Mouse (Mus musculus) megakaryocyte-erythroid progenitor cell, adult 5-6 weeks (primary cell): ENCODE results near the gene Ero1l. TPM values are rescaled to one million over a fixed set of nuclear protein-coding genes. Genes with fewer than 3 reads are reported as not detected.
A peak's percentile ranks its signal among the peaks of the same experiment; 100 is the strongest.

Experiments
- ATAC-seq: replicated peaks from 2 replicates; pipeline ENCODE4 v1.8.0; 2016; ENCODE audit warnings: mild to moderate bottlenecking, inconsistent platforms; ENCODE audit not compliant: severe bottlenecking, poor library complexity, low FRiP score, low TSS enrichment
- total RNA-seq, 2 experiments: library from RNA; stranded (forward) in 1 of 2; stranded (reverse) in 1 of 2; fragments of 200-1000, 215-1000 nt in 1 of 2; fragments of >200 nt in 1 of 2; fragmentation: Nextera tagmentation in 1 of 2; gene quantifications; 2 replicates each; pipeline ENCODE4 v1.2.3; 2014 to 2017

Ero1l gene
- total RNA-seq, 2 experiments from 2014 or later, result 29.7 to 30.3 TPM

- 0 out of 2 replicates have a peak, but pooled peaks have one; percentile 42 for ATAC-seq
Measured at GRCm38 (mm10) chr14:45307630-45308328, 10.8 kb downstream of the Ero1l start.

- ATAC-seq, result no peak
Measured at GRCm38 (mm10) chr14:45305852-45306251, 12.7 kb downstream of the Ero1l start.

- no peak for ATAC-seq
Measured at GRCm38 (mm10) chr14:45304389-45304788, 14.2 kb downstream of the Ero1l start.

GRCm38 (mm10) chr14:45303939-45304338, 14.6 kb downstream of the Ero1l start:
- no peak for ATAC-seq

- no peak for ATAC-seq
Measured at GRCm38 (mm10) chr14:45291608-45292007, 27.0 kb downstream of the Ero1l start.

GRCm38 (mm10) chr14:45282066-45282465, 36.5 kb downstream of the Ero1l start:
- ATAC-seq, result no peak

GRCm38 (mm10) chr14:45275816-45276215, 42.8 kb downstream of the Ero1l start:
- no peak for ATAC-seq

- ATAC-seq, result no peak
Measured at GRCm38 (mm10) chr14:45263831-45264592, 54.6 kb downstream of the Ero1l start.

- ATAC-seq, result no peak
Measured at GRCm38 (mm10) chr14:45251548-45252076, 67.0 kb downstream of the Ero1l start.

GRCm38 (mm10) chr14:45241613-45242012, 77.0 kb downstream of the Ero1l start:
- no peak for ATAC-seq

GRCm38 (mm10) chr14:45239042-45239441, 79.5 kb downstream of the Ero1l start:
- ATAC-seq, result no peak

Other genes with a start within 250 kb of the Ero1l start
- gene Gpr137c, start 99.1 kb downstream of the Ero1l start, total RNA-seq (2014; fragmentation: Nextera tagmentation), result 0.67 and 0.90 TPM in 2 replicates
- gene Gpr137c, start 99.1 kb downstream of the Ero1l start, total RNA-seq (2017), result 0.50 and 2.8 TPM in 2 replicates
- 1.4 and 2.4 TPM in 2 replicates for gene Txndc16, start 98.4 kb downstream of the Ero1l start, total RNA-seq (2014; fragmentation: Nextera tagmentation)
- gene Txndc16, start 98.4 kb downstream of the Ero1l start, total RNA-seq (2017), result 3.4 and 4.0 TPM in 2 replicates
- 152 and 178 TPM in 2 replicates for gene Psmc6, start 11.0 kb upstream of the Ero1l start, total RNA-seq (2014; fragmentation: Nextera tagmentation)
- 234 and 305 TPM in 2 replicates for gene Psmc6, start 11.0 kb upstream of the Ero1l start, total RNA-seq (2017)
- 29.3 and 34.1 TPM in 2 replicates for gene Styx, start 32.3 kb upstream of the Ero1l start, total RNA-seq (2014; fragmentation: Nextera tagmentation)
- gene Styx, start 32.3 kb upstream of the Ero1l start, total RNA-seq (2017), result 24.5 and 48.4 TPM in 2 replicates
- 11.8 and 21.3 TPM in 2 replicates for gene Gnpnat1, start 86.1 kb upstream of the Ero1l start, total RNA-seq (2014; fragmentation: Nextera tagmentation)
- gene Gnpnat1, start 86.1 kb upstream of the Ero1l start, total RNA-seq (2017), result 14.5 and 23.6 TPM in 2 replicates
- gene Fermt2, start 211.3 kb upstream of the Ero1l start, total RNA-seq (2014; fragmentation: Nextera tagmentation), result not detected in 2 replicates
- gene Fermt2, start 211.3 kb upstream of the Ero1l start, total RNA-seq (2017), result not detected in 2 replicates